ENCODE assay signal across 1 mouse cellular context in the genomic region with DNA sequence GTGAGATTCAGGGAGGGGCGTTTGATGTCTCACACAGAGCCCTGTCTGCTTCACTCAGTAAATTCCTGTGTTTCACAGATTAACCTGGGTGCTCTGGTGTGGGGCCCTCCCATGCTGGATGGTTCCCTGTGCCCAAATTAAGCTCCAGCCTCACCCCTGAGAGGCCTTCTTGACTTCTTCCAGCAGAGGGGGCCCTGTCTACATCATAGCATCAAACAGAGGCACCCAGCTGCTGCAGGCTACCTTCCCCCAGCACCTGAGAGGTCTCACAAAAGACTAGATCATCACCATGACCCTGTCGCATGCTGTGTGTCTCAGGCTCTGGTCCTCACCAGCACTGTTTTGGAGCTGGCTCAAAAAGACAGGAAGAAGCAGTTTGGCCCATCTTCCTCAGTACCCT.
TF ChIP-seq lines count a peak whose summit lies in the region.

No protein-coding gene starts in this region.

TF ChIP-seq in MEL, 35 proteins besides CTCF, POLR2A, EP300 and RAD21 (continued from another document):
- TF ChIP-seq GATA1 (IDR thresholded peaks at IDR 0.05; ENCODE audit: low read depth, low read length) (no peak), ELF1 (IDR thresholded peaks at IDR 0.05; ENCODE audit: low read depth, low read length) (no peak), ZNF384 (IDR thresholded peaks at IDR 0.05; ENCODE audit: low read depth, low read length) (no peak), GABPA (IDR thresholded peaks at IDR 0.05; ENCODE audit: low read depth, low read length) (no peak), ZMIZ1 (IDR thresholded peaks at IDR 0.05; ENCODE audit: low read depth, low read length) (no peak), MAX (IDR thresholded peaks at IDR 0.05; ENCODE audit: low read length) (no peak)
